Mouse (Mus musculus): ENCODE measurements around the gene Nphp3. TPM values are rescaled to one million over a fixed set of nuclear protein-coding genes. Genes with fewer than 3 reads are reported as not detected.

Nphp3 gene
- total RNA-seq, 1 experiment: 6.4 TPM

DNA sequence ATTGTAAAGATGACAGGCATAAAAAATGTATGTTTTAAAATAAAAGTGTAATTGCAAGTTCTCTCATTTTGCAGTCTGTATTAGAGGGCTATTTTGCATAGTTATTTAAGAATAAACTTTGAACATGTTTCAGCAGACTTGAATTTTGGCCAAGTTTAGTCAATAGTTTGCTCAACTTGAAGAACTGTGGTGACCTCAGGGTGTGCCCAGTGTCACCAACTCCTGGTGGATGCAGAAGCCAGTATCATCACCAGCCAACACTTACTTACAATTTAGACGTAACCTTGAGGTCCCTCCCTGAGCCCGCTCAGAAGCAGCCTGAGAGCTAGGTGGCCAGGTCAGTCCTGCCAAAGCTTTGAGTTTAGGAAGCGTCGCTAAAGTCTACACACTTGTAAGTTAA is 41.3 kb downstream of the Nphp3 start:
- peaks cover 3 to 5% of the 10 kb centered on the region in 2 experiments; a peak in 1 of 4 replicates for H3K4me1 ChIP-seq (ENCODE audit: control insufficient read depth in 2 of 2, insufficient read depth in 2 of 2, low read length in 2 of 2, poor library complexity in 1 of 2)
- H3K9ac ChIP-seq (ENCODE audit: insufficient read depth, low read depth, low read length, poor library complexity, severe bottlenecking): no peak overlapping the region
- no peak for DNase-seq (ENCODE audit: low read depth, low spot score)
- peaks cover 11% of the 10 kb centered on the region for H3K36me3 ChIP-seq (ENCODE audit: control insufficient read depth, insufficient read depth, low read length, poor library complexity, severe bottlenecking)
- TF ChIP-seq CHD2 (IDR thresholded peaks at IDR 0.05; ENCODE audit: low read depth, low read length): no peak
- no peak for TF ChIP-seq ZNF384 (IDR thresholded peaks at IDR 0.05; ENCODE audit: low read depth, low read length)
- TF ChIP-seq HCFC1 (IDR thresholded peaks at IDR 0.05; ENCODE audit: borderline replicate concordance, insufficient read depth, low read length): no peak
- TF ChIP-seq MAFK (IDR thresholded peaks at IDR 0.05; ENCODE audit: insufficient read depth, low read depth, low read length): no peak
- TF ChIP-seq ZC3H11A (IDR thresholded peaks at IDR 0.05; ENCODE audit: borderline replicate concordance, low read depth, low read length): no peak
- no peaks in the 10 kb centered on the region for H3K9me3 ChIP-seq (ENCODE audit: control insufficient read depth, insufficient read depth, low read depth, low read length)
- H3K27ac ChIP-seq (ENCODE audit: insufficient read depth, low read depth, low read length, poor library complexity, severe bottlenecking): no peak overlapping the region
- in situ Hi-C loops (cut with MboI; ENCODE audit: low sequenced_read_pairs in 2 of 2, unreplicated experiment in 2 of 2): no loop called here
- no peak overlapping the region for H3K4me3 ChIP-seq (ENCODE audit: insufficient read depth in 1 of 2, low read depth in 1 of 2, low read length in 2 of 2, poor library complexity in 1 of 2, severe bottlenecking in 1 of 2)

DNA sequence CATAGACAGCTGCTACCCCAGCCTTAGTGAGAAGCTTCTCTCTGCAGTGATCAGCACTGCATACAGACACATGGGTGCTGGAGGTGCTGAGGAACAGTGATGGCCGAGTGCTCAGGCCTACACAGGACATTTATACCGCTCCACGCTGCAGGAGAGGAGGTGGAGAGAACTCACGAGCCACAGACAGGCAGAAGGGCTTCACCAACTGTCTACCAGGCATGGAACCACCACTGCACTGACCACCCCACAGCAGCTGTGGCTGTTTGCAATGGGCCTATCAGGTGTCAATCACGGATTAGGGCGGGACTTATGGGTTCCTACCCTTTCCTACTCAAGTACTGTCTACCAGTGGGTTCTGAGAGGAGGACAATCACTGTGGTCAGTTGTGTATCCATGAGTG is 48.7 kb downstream of the Nphp3 start:
- peaks cover 40% of the 10 kb centered on the region for H3K36me3 ChIP-seq (ENCODE audit: control insufficient read depth, insufficient read depth, low read length, poor library complexity, severe bottlenecking)
- in situ Hi-C loops (cut with MboI; ENCODE audit: low sequenced_read_pairs in 2 of 2, unreplicated experiment in 2 of 2): no loop called here
- no peaks in the 10 kb centered on the region for H3K4me1 ChIP-seq (ENCODE audit: control insufficient read depth in 2 of 2, insufficient read depth in 2 of 2, low read length in 2 of 2, poor library complexity in 1 of 2)
- DNase-seq (ENCODE audit: low read depth, low spot score): no peak
- H3K4me3 ChIP-seq (ENCODE audit: insufficient read depth in 1 of 2, low read depth in 1 of 2, low read length in 2 of 2, poor library complexity in 1 of 2, severe bottlenecking in 1 of 2): no peak overlapping the region
- no peaks in the 10 kb centered on the region for H3K9me3 ChIP-seq (ENCODE audit: control insufficient read depth, insufficient read depth, low read depth, low read length)
- TF ChIP-seq ZNF384 (IDR thresholded peaks at IDR 0.05; ENCODE audit: low read depth, low read length) (no peak), ZC3H11A (IDR thresholded peaks at IDR 0.05; ENCODE audit: borderline replicate concordance, low read depth, low read length) (no peak), CHD2 (IDR thresholded peaks at IDR 0.05; ENCODE audit: low read depth, low read length) (no peak), HCFC1 (IDR thresholded peaks at IDR 0.05; ENCODE audit: borderline replicate concordance, insufficient read depth, low read length) (no peak), MAFK (IDR thresholded peaks at IDR 0.05; ENCODE audit: insufficient read depth, low read depth, low read length) (no peak)
- no peak overlapping the region for H3K9ac ChIP-seq (ENCODE audit: insufficient read depth, low read depth, low read length, poor library complexity, severe bottlenecking)
- H3K27ac ChIP-seq (ENCODE audit: insufficient read depth, low read depth, low read length, poor library complexity, severe bottlenecking): no peak overlapping the region

- peaks cover 5% of the 10 kb centered on the region for H3K36me3 ChIP-seq (ENCODE audit: control insufficient read depth, insufficient read depth, low read length, poor library complexity, severe bottlenecking)
- H3K4me3 ChIP-seq (ENCODE audit: insufficient read depth in 1 of 2, low read depth in 1 of 2, low read length in 2 of 2, poor library complexity in 1 of 2, severe bottlenecking in 1 of 2): peak within 1 kb of the TSS; percentile 82 to 100
- peaks cover 0 to 5% of the 10 kb centered on the region in 2 experiments; a peak in 3 of 4 replicates for H3K4me1 ChIP-seq (ENCODE audit: control insufficient read depth in 2 of 2, insufficient read depth in 2 of 2, low read length in 2 of 2, poor library complexity in 1 of 2)
- in situ Hi-C loops (cut with MboI; ENCODE audit: low sequenced_read_pairs in 2 of 2, unreplicated experiment in 2 of 2): no loop called here
- no peak for TF ChIP-seq CHD2 (IDR thresholded peaks at IDR 0.05; ENCODE audit: low read depth, low read length)
- TF ChIP-seq ZNF384 (IDR thresholded peaks at IDR 0.05; ENCODE audit: low read depth, low read length): no peak
- TF ChIP-seq HCFC1 (IDR thresholded peaks at IDR 0.05; ENCODE audit: borderline replicate concordance, insufficient read depth, low read length): no peak
- TF ChIP-seq ZC3H11A (IDR thresholded peaks at IDR 0.05; ENCODE audit: borderline replicate concordance, low read depth, low read length): no peak
- no peak for TF ChIP-seq MAFK (IDR thresholded peaks at IDR 0.05; ENCODE audit: insufficient read depth, low read depth, low read length)
- peak within 1 kb of the TSS; percentile 96 for H3K9ac ChIP-seq (ENCODE audit: insufficient read depth, low read depth, low read length, poor library complexity, severe bottlenecking)
- H3K9me3 ChIP-seq (ENCODE audit: control insufficient read depth, insufficient read depth, low read depth, low read length): no peaks in the 10 kb centered on the region
- peak; percentile 56 for DNase-seq (ENCODE audit: low read depth, low spot score)
- no peak within 1 kb of the TSS; the same call in 1 of the 2 replicates for H3K27ac ChIP-seq (ENCODE audit: insufficient read depth, low read depth, low read length, poor library complexity, severe bottlenecking)
Observed at GRCm38 (mm10) chr9:104062430-104063243, 60.3 kb downstream of the Nphp3 start, which contains the start of gene Uba5. Uba5 (minus strand) TSS chr9:104063134.

GRCm38 (mm10) chr9:104063244-104063961 is 61.1 kb downstream of the Nphp3 start, which contains the start of gene Acad11:
Acad11 (plus strand) TSS chr9:104063377.
- H3K27ac ChIP-seq (ENCODE audit: insufficient read depth, low read depth, low read length, poor library complexity, severe bottlenecking): no peak within 1 kb of the TSS; the same call in 1 of the 2 replicates
- in situ Hi-C loops (cut with MboI; ENCODE audit: low sequenced_read_pairs in 2 of 2, unreplicated experiment in 2 of 2): no loop called here

More at GRCm38 (mm10) chr9:104063244-104063961, 61.1 kb downstream of the Nphp3 start, which contains the start of gene Acad11:
- Histone ChIP-seq H3K36me3 (ENCODE audit: control insufficient read depth, insufficient read depth, low read length, poor library complexity, severe bottlenecking) (peaks cover 2% of the 10 kb centered on the region), H3K4me1 (ENCODE audit: control insufficient read depth in 2 of 2, insufficient read depth in 2 of 2, low read length in 2 of 2, poor library complexity in 1 of 2) (peaks cover 0 to 5% of the 10 kb centered on the region in 2 experiments; a peak in 3 of 4 replicates), H3K9me3 (ENCODE audit: control insufficient read depth, insufficient read depth, low read depth, low read length) (no peaks in the 10 kb centered on the region), H3K9ac (ENCODE audit: insufficient read depth, low read depth, low read length, poor library complexity, severe bottlenecking) (peak within 1 kb of the TSS; percentile 96), H3K4me3 (ENCODE audit: insufficient read depth in 1 of 2, low read depth in 1 of 2, low read length in 2 of 2, poor library complexity in 1 of 2, severe bottlenecking in 1 of 2) (peak within 1 kb of the TSS; percentile 82 to 100)
- TF ChIP-seq CHD2 (IDR thresholded peaks at IDR 0.05; ENCODE audit: low read depth, low read length) (peak; percentile 39; the same call in 1 of the 2 replicates), ZNF384 (IDR thresholded peaks at IDR 0.05; ENCODE audit: low read depth, low read length) (peak; percentile 99), MAFK (IDR thresholded peaks at IDR 0.05; ENCODE audit: insufficient read depth, low read depth, low read length) (no peak), ZC3H11A (IDR thresholded peaks at IDR 0.05; ENCODE audit: borderline replicate concordance, low read depth, low read length) (no peak), HCFC1 (IDR thresholded peaks at IDR 0.05; ENCODE audit: borderline replicate concordance, insufficient read depth, low read length) (0 out of 2 replicates have a peak, but pooled peaks have one; percentile 78)
- DNase-seq (ENCODE audit: low read depth, low spot score): peak; percentile 90

All from ES-E14 (cell line).